Mouse (Mus musculus): ENCODE results near the gene Ctbp1.

- TF ChIP-seq CTCF (IDR thresholded peaks at IDR 0.05; ENCODE audit: borderline replicate concordance, extremely low read depth, insufficient read depth, insufficient read length), result no peak
- no peak for TF ChIP-seq POLR2A (IDR thresholded peaks at IDR 0.05; ENCODE audit: borderline replicate concordance, extremely low read depth, insufficient read depth, insufficient read length, poor library complexity, severe bottlenecking)
Observed at GRCm38 (mm10) chr5:33206328-33206727, 68.5 kb downstream of the Ctbp1 start.
